Mouse (Mus musculus) cerebellum, postnatal 14 days (tissue): ENCODE data around the gene Slc4a1.
"Not testable (repeated sequence)": the region's sequence is repeated elsewhere in the genome, so short reads cannot be mapped to it uniquely, and the experiment has no call there.

ENCODE experiments used
- DNase-seq, 2 experiments: peaks; one replicate each; pipeline ENCODE4 v3.0.0; 2021; ENCODE audit warnings: mixed read lengths in 2 of 2

Gene Slc4a1

DNA sequence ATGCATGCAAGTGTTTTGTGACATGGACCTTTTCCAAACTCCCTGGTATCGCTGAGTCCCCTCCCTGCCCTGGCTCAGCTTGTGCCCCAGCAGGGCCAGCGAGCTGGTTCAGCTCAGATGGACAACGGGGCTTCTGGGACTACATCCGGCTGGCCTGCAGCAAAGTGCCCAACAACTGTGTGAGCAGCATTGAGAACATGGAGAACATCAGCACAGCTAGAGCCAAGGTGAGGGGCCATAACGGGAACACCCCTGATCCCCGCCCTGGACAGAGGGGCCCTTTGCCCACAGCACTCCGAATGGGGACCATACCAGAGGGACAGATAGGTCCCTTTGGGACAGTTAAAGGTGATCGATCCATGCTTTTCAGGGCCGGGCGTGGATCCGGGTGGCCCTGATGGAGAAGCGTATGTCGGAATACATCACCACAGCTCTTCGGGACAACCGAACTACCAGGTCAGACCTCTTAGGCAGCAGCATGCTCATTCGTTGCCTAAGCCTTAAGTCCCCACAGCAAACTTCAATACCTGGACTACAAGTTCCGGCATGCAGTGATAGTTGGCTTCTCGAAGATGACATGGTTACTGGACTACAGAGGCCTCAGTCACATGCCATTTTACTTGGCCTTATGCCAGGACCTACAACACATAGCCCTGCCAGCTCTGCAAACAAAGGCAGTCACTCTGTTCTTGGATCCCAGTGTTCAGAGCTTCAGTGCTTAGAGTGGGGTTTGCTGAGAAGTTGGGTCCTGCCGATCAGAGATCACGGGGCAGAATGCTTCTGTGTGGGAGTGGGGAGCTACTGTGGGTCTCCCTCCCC is 32.2 kb upstream of the Slc4a1 start:
- DNase-seq = peak; percentile 75 to 78

DNA sequence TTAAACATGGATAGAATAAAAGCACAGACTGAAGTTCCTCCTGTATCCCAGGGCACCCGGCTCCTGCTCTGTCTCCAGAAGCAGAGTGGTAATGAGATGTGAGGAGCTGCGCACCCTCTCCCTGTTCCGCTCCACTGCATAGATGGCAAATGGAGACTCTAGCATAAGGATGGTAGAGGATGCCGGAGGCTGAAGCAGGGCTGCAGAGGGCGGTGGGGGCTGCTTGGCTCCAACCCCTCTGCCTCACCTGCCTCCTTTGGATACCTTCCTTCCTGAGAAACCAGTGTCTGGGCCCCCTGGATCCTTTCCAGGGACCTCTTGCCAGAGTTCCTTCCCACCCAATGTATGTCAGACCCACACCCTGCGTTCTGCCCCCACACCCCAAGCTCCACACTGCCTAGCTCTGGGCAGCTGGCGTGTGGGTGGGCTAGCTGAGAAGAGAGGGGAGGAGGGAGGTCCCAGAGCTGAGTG is 30.7 kb upstream of the Slc4a1 start:
- peak; percentile 48 to 50 for DNase-seq

DNA sequence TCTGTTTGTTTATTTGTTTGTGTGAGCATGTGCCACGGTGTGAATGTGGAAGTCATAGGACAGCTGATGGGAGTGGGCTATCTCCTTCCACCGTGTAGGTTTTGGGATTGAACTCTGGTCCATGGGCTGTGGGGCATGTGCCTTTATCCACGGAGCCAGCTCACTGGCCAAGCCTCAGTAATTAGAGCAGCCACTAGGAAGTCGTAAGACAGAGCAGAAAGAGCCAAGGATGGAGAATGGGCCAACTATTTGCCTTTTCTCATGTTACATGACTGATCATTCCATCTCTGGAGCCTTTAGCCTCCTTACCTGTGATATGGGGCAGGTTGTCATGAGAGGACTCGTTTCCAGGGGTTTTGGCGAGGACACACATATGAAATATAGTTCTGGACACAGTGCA is 30.3 kb upstream of the Slc4a1 start:
- peak in 1 of 2 experiments; percentile 40 for DNase-seq

DNA sequence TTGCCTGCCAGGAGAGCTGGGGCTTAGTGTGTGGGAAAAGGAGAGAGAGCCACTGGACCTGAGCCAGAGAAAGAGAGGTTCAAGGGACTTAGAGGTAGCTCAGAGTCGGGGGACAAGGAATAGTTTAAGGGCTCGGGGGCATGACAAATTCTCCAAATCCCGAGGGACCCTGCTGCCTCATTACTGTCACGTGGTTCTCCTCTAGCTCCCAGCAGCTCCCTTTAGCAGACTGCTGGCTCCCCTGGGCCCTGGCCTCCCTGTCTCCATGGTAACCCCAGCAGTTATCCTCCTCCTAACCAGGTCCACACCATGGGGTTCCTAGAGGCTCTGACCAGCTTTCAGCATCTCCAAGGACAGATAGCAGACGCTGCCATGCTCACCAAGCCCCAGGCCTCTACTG is 29.2 kb upstream of the Slc4a1 start:
- peak; percentile 65 to 67 for DNase-seq

DNA sequence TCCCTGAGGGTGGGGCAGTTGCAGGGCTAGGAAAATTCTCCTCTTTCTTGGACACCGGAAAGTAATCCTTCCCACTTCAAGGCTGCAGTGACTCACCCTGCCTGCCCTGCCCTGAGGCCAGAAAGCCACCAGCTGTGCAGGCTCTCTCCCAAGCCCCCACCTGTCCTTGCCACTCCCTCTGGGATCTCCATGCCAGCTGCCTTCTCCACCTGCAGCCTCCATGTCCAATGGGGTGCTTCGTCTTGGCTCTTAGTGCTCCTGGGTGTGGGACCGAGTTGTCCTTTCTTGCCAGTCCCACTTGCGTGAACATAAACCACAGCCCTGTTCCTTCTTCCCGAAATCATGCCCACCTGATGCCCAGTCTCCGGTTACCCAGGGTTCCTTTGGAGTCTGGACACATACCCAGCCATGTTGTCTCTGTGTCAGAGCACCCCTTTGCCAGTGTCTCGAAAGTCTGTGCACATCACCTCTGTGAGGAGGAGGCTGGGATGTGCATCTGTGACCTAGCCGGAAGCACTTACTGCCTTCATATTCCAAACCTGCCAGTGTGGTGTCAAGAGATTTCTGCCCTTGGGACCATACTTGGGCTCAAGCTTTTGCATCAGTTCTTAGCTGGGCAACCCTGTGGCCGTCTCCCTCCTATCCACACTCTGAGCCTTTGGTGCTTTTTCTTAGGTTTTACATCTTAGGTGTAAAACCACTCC is 28.6 kb upstream of the Slc4a1 start:
- peak; percentile 59 to 69 for DNase-seq

DNA sequence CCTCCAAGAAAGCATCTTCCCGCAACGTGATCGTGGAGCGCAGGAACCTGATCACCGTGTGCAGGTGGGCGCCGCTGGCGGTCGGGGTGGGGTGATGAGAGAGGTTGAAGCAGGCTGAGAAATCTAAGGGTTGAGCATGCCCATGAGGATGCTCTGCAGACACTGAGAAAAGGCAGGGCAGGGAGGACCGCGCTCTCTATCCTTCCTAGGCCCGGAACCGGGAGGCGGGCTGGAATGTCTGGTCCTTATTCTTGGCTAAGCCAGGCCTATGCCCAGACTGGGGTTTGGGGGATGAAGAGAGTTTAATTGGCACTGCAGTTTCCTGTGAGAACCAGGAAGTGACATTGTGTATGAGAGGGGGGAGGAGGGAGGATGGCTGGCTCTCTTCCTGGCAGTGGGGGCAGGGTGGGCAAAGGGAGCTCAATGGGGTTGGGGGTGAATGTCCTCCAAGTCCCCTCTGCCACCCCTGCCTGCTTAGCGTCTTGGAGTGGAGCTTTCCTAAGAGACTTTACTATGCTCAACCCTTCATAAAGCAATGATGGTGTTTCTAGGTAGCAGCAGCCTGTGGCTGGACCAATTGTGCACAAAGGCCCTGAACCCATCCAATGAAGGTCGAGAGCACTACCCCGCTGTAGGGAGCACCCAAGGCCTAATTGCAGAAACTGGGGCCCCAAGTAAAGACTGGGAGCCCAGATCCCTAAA is 27.9 kb upstream of the Slc4a1 start:
- DNase-seq = peak; percentile 77 to 84

DNA sequence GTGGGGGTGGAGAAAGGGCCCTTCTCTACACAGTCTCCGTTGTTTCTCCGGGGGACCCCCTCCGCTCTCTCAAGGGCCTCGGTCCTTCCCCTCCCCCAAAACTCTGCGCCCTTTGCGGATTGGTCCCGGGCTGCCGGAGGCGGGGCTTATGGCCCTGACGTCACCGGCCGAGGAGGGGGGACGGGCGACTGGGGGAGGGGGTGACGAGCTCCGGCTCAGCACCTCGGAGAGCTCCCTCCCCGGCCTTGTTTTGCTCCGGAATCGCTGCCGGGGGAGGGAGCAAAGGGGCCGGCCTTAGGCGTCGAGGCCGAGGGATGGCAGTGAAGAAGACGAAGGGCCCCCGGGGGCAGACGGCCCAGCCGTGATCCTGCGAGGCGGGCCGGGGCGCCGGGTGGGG is 27.2 kb upstream of the Slc4a1 start, which contains the start of gene Rundc3a:
TSS of gene Rundc3a (plus strand) at position 166 of the 397 bp plus-strand sequence.
- DNase-seq = peak; percentile 99 to 100

DNA sequence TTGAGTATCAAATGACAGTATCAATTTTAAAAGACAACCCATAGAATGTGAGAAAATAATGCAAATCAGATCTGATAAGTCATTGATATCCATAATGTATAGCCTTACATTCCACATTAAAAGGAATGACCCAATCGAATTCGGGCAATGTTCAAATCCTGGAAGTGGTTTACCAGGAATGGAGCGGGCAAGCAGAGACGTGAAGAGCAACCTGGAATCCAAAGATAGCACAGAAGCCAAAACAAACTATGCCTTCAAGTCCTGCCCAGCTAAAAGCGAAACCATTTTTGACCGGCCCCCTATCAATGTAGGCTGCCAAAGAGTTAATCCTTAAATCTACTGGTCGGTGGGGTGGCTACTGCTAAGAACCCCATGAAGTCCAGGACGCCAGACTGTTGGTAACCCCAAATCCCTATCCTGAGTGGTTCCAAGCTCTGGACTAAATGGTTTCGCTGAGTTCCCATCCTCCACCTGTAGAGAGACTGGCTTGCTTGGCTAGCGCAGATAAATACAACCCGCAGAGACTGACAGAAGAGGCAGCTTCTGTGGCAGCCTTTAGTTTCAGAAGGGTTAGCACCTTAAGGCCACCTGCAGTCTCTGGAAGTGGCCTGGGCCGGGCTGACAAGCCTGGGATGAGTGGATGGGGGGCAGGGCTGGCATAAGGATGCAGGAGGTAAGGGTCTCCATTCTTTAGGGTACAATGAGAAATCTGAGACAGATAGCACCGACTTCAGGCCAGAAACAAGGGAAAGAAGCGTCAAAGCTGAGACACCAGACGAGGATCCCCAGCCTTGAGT is 26.6 kb upstream of the Slc4a1 start:
- DNase-seq = no peak

DNA sequence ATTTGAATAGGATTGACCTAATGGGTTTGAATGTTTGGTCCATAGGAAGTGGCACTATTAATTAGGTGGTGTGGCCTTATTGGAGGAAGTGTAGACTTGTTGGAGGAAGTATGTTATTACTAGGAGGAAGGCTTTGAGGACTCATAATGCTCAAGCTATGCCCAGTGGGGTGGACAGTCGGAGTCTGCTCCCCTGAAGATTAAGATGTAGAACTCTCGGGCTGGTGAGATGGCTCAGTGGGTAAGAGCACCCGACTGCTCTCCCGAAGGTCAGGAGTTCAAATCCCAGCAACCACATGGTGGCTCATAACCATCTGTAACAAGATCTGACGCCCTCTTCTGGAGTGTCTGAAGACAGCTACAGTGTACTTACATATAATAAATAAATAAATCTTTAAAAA is 23.4 kb upstream of the Slc4a1 start:
- DNase-seq = not testable (repeated sequence)

DNA sequence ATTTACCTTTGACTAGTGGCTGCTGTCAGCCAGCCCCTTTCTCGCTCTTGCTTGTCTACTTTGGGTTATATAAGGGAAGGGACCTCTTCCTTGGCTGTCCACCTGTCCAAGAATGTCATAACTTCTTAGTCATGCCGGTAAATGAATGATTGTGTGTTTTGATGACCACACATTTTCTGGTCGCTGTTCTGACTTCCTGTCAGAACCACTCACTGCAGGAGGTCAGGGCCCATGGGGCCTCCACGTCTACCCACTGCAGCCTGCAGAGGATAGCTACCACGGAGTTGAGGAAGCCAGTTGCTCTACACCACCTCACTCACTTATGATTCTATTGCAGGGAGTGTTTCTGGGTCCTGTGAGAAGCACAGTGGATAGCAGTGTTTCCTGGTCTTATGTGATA is 20.1 kb upstream of the Slc4a1 start:
- no peak for DNase-seq

DNA sequence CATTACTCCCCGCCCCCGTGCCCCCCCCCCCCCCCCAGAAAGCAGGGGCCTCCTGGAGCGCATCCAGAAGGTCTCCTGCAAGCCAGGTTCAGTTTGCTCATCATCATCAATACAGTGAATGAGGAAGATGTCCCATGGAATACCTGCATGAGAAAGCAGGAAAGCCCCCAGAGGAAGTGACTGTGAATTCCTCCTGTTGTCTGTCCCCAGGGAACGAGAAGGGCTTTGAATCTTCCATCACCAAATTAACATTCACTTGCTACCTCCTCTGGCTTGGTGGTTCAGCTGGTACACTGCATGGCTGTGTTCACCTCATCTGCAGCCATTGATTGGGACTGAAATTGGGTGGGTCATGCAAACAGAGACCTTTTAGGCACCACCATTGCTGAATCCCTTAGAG is 19.1 kb upstream of the Slc4a1 start:
- DNase-seq = no peak

DNA sequence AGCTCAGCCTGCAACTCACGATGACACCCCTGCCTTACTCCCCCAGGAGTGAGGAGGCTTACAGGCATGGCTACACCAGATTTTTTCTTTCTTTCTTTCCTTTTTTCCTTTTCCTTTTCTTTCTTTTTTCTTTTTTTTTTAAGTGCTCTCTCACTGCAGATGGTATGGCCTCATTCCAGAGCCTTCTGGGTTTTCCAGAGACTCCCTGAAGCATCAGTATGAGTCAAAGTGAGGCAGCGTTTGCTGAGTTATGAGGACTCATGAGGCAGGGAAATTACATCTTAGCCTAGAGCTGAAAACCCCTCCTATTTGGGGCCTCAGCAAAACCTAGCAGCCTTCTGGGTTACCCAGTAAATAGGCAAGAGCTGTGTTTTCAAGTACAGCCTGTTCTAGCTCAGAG is 18.4 kb upstream of the Slc4a1 start:
- DNase-seq = peak in 1 of 2 experiments; percentile 37

DNA sequence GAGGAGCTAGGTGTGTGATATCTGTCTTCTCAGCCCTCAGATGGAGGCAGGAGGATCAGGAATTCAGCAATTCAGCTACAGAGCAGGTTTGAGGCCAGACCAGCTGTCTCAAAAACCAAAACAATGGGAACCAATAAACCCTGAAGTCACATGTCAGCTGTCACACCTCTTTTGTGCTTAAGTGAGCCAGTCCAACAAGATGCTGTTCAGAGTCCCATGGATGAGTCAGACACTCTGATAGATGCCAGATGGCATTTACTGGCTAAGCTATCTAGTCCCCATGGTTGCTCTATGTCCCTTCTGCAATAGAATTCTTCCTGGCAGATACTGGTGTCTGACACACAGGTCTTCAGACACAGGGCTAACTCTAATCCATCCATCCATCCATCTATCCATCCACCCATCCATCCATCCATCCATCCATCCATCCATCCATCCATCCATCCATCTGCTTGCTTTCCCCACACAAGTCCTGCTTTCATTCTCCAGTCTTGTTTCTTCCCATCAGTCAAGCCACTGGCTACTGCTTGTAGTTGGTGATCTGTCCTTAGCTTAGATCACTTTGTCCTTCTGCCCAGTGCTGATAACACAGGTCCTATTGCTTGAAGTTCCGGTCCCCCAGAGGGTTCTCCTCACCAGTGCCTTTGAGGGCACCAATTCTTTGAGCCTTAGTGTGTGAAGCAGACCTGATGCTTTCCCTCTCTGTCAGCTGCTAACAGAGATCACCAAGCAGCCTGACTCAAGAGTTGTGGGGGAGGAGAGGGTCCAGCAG is 17.5 kb upstream of the Slc4a1 start:
- DNase-seq = peak in 1 of 2 experiments; percentile 43

DNA sequence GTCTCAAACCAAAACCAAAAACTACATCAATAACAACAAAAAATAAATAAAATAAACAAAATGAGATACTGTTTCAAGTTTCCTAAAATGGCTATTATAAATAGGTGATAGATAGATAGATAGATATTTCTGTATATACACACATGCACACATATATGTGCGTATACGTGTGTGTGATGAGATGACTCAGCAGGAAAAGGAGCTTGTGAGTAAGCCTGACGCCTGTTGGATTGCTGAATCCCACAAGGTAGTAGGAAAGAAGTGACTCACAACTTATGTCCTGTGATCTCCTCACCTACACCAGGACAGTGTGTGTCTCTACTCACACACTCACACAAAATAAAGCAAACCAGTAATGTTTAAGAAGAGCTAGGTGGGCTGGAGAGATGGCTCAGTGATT is 16.8 kb upstream of the Slc4a1 start:
- DNase-seq = no peak

DNA sequence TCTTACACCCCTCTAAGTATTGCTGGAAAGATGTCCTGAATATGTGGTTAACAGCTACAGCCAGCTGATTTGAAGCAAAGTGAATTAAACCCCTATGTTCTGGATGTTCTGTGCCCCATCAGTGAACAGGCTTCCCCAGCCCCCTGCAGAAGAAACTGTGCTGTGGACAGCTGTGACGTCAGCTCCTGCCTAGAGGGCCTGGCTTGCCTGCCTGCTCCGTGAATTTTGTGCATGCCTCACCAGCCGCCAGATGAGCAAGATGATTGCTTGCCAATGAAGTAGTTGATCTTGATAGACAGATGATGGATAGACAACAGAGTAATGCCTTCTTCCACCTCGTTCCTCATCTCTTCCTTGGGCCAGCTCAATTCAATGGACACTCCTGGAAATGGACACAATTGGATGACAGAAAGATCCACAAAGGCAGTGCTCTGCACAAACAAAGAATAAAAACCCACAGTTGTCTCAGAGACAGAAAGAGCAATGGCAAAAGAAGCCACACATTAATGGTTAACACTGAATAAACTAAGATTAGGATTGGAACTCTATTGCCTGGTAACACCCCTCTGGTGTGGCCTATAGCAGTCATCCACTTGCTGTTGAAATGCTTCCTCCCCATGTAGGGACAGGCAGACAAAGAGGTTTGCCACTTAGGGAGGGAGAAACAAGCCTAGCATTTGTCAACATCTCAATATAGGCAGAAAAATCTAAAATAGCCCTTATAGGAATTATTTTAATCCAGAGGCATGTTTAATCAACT is 15.5 kb upstream of the Slc4a1 start:
- DNase-seq = no peak

DNA sequence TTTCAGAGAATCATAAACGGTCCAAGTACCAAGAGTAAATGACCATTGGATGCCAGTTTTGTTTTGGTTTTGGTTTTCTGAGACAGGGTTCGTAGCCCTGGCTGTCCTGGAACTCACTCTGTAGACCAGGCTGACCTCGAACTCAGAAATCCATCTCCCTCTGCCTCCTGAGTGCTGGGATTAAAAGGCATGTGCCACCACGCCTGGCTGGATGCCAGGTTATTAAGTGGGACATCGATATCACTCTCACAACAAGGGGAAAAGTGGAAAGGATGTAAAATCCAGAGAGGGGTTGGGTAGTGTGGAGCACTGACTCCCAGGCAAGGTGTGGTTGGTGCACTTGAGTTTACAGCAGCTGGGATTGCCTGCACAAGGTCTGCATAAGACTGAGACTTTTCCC is 14.1 kb upstream of the Slc4a1 start:
- DNase-seq = no peak

DNA sequence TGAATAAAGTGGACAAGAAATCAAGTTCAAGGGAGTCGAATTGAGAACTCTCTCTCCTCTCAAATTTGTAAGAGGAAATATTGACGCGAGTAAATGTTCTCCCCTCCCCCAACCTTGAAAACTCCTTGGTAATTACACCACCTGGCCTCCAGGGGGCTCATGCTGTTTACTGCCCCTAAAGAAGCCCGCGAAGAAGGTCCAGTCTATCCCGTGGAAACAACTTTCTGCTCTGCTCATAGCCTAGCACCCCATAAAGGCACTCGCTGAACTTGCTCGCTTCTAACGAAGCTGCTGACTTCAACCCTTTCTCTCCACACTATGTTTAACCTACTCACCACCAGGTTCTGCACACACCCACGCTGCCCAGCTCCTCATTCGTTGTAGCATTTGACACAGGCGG is 11.2 kb upstream of the Slc4a1 start:
- peak in 1 of 2 experiments; percentile 42 for DNase-seq

DNA sequence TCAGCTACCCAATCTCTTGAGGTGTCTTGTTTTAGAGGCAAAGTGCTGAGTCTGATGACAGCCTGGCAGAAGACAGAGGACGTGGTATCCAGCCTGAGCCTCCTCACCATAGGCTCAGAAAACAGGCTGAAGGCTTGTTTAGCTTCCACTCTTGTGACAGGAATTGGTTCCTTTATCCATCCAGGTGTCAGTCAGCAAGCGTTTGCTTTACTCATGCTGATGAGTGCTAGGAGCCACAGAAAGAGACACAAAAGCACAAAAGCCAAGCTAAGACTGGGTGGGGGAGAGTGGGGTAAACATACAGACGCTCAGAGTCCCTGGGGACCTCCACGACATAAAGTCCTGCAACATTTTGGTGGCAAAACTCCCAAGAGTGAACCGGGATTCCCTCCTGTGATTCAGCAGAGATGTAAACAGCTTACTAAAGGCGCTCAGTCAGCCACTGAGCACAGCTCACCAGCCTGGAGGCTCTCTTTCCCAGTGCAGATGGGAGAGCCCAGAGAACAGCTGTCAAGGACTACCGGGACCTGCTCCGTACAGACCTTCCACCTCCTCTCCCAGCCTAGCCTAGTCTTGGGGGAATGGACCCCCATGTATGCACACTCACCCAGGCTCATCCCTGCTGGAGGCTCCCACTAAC is 10.3 kb upstream of the Slc4a1 start:
- DNase-seq = no peak

DNA sequence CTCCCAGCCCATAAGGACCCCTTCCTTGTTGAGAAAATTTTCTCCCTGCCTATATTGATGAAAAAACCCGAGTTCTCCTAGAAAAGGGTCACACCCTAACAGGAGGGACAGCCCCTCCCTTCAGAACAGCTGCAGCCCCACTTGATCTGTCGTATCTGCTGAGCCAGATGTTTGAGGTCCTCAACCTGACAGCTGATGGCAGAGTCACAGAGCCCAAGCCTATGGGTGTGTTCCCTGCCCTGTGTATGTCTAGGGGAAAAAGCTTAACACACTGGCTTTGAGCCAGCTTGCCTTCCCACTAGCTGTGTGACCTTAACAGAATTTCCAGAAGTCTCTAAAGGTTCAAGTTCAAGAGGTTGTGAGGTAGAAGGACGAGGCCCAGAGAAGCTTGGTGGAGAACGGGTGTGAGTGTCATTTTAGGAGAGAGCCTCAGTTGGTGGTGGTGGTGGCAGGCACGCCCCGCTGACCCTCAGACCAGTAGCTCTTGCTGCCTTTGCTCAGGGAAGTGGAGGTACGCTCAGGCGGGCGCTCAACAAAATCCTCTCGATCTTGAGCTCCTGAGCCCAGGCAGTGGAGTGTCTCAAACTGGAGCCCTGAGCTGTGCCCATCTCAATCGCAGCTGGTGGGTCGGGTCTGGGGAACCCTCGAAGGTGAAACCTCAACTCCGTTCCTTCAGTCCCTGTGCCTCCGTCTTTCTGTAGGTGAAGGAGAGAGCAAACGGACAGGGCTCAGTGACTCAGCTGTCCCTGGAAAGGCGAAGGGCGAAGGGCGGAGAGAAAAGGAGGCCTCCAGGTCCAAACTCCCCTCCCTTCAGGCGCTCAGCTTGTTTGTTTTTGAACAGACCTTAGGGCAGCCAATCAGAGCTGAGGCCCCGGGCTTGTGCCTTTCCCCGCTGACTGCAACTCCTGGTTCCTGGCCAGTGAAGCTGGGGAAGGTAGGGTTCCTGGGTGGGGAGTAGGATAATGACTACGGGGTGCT is 9.5 kb upstream of the Slc4a1 start:
- peak; percentile 54 to 56 for DNase-seq
